Mouse (Mus musculus) 3T3-L1 (cell line): ENCODE measurements around the gene Camk1d.
A peak's percentile ranks its signal among the peaks of the same experiment; 100 is the strongest.

ENCODE experiments used
- DNase-seq: peaks from one replicate; pipeline ENCODE4 v3.0.0-alpha.2; 2015; ENCODE audit warnings: low read depth, low spot score

Gene Camk1d

GRCm38 (mm10) chr2:5324806-5325205 is 389.5 kb downstream of the Camk1d start:
- no peak for DNase-seq

GRCm38 (mm10) chr2:5321660-5322295 is 392.5 kb downstream of the Camk1d start:
- DNase-seq: no peak

- no peak for DNase-seq
These were observed 395.2 kb downstream of the Camk1d start for GRCm38 (mm10) chr2:5319138-5319537.

- peak; percentile 26 for DNase-seq
These were observed 397.6 kb downstream of the Camk1d start for GRCm38 (mm10) chr2:5316763-5317162.

- no peak for DNase-seq
These were observed 398.1 kb downstream of the Camk1d start for GRCm38 (mm10) chr2:5316217-5316616.

GRCm38 (mm10) chr2:5315291-5315828 is 399.0 kb downstream of the Camk1d start:
- no peak for DNase-seq

GRCm38 (mm10) chr2:5314530-5315166 is 399.7 kb downstream of the Camk1d start:
- no peak for DNase-seq

- DNase-seq: no peak
These were observed 409.2 kb downstream of the Camk1d start for GRCm38 (mm10) chr2:5305156-5305555.

- no peak for DNase-seq
These were observed 409.9 kb downstream of the Camk1d start for GRCm38 (mm10) chr2:5304451-5304850.

GRCm38 (mm10) chr2:5301286-5301685 is 413.0 kb downstream of the Camk1d start:
- DNase-seq: no peak

GRCm38 (mm10) chr2:5298071-5298470 is 416.2 kb downstream of the Camk1d start:
- DNase-seq: no peak

- peak; percentile 46 for DNase-seq
These were observed 417.4 kb downstream of the Camk1d start for GRCm38 (mm10) chr2:5296749-5297545.

- no peak for DNase-seq
These were observed 419.2 kb downstream of the Camk1d start for GRCm38 (mm10) chr2:5295098-5295497.

- DNase-seq: no peak
These were observed 419.9 kb downstream of the Camk1d start for GRCm38 (mm10) chr2:5294451-5294850.

GRCm38 (mm10) chr2:5288593-5288992 is 425.7 kb downstream of the Camk1d start:
- DNase-seq: no peak

GRCm38 (mm10) chr2:5287044-5287380 is 427.3 kb downstream of the Camk1d start:
- DNase-seq: peak; percentile 51

- peak; percentile 99 for DNase-seq
These were observed 427.9 kb downstream of the Camk1d start for GRCm38 (mm10) chr2:5286189-5287043.

GRCm38 (mm10) chr2:5284351-5284750 is 430.0 kb downstream of the Camk1d start:
- DNase-seq: no peak

GRCm38 (mm10) chr2:5282623-5283022 is 431.7 kb downstream of the Camk1d start:
- DNase-seq: no peak

- DNase-seq: peak; percentile 27
These were observed 446.3 kb downstream of the Camk1d start for GRCm38 (mm10) chr2:5267980-5268379.

- no peak for DNase-seq
These were observed 452.0 kb downstream of the Camk1d start for GRCm38 (mm10) chr2:5262279-5262678.
